Mouse (Mus musculus): Measurements from ENCODE around the gene Cntnap1.
A peak's percentile ranks its signal among the peaks of the same experiment; 100 is the strongest.

GRCm38 (mm10) chr11:101180846-101181740, 10.8 kb downstream of the Cntnap1 start:
- TF ChIP-seq CTCF (IDR thresholded peaks at IDR 0.05) (peak; percentile 91), EP300 (IDR thresholded peaks at IDR 0.05) (no peak)

Measured in lung, postnatal 0 days (tissue).